Mouse (Mus musculus) ES-E14 (cell line): Measurements from ENCODE around the gene Sh3d19.

Experiments
- CHD2 ChIP-seq: IDR thresholded peaks from 2 replicates; pipeline ENCODE4 v1.6.1; 2014; ENCODE audit warnings: mild to moderate bottlenecking, low read depth, low read length, inconsistent platforms
- HCFC1 ChIP-seq: IDR thresholded peaks from 2 replicates; pipeline ENCODE4 v1.6.1; 2012; ENCODE audit warnings: low read length, inconsistent platforms, borderline replicate concordance; ENCODE audit not compliant: insufficient read depth
- MAFK ChIP-seq: IDR thresholded peaks from 2 replicates; pipeline ENCODE4 v1.6.1; 2014; ENCODE audit warnings: mild to moderate bottlenecking, low read depth, low read length, inconsistent platforms; ENCODE audit not compliant: insufficient read depth
- ZC3H11A ChIP-seq: IDR thresholded peaks from 2 replicates; pipeline ENCODE4 v1.6.1; 2012; ENCODE audit warnings: low read depth, mild to moderate bottlenecking, inconsistent platforms, low read length, borderline replicate concordance

DNA sequence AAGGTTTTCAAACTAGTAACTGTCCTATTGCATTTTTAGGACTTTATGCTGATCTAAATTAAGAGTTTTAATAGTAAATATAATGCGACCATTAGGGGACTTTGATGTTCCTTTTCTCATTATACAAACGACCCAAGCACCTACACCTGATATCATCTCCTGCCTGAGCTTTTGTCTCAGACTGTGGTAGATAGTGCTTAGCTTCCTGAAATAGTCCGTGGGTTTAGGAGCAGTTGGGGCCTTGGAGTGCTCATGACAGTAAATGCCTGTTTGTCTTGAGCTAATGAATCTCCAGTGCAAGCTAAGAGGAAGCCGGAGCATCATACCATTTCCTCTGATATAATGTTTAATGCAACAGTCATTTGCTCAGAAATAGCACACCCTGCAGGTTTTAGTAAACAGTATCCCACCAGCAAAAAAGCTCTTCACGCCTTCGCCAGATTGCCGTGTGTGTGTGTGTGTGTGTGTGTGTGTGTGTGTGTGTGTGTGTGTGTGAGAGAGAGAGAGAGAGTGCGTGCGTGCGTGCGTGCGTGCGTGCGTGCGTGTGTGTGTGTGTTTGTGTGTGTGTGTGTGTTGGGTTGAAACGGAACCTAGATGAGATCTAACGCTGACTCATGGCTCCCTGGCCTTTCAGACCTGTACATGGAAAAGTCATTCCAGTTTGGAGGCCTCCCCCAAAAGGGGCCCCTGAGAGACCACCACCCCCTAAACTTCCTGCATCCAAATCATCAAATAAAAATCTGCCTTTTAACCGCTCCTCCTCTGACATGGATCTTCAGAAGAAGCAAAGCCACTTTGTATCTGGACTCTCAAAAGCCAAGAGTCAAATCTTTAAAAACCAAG lies 132.8 kb downstream of the Sh3d19 start:
- no peak for TF ChIP-seq ZC3H11A
- TF ChIP-seq HCFC1 = no peak
- no peak for TF ChIP-seq MAFK
- no peak for TF ChIP-seq CHD2
